Mouse (Mus musculus) lung, adult 2 months (tissue): ENCODE measurements at regions not wholly inside any gene's neighbourhood (a gene's known extent, or its start where the extent isn't known, plus 50 kb on each side); places are given as distances from the start of the nearest gene placed in this dataset.

Experiments used
- DNase-seq: peaks from one replicate; pipeline ENCODE4 v3.0.0; 2022
- H3K4me1 ChIP-seq: fragments of 200-500 bp; 2 replicates; pipeline ENCODE4 v1.6.1; 2011; ENCODE audit warnings: low read length; ENCODE audit not compliant: control insufficient read depth, insufficient read depth
- H3K4me3 ChIP-seq: fragments of 200-500 bp; replicated peaks from 2 replicates; pipeline ENCODE3; 2011; ENCODE audit warnings: low read depth, mild to moderate bottlenecking, control low read depth, low read length; ENCODE audit errors: extremely low read depth
- CTCF ChIP-seq: fragments of 200-500 bp; IDR thresholded peaks from 2 replicates; pipeline ENCODE4 v1.5.1; 2011; ENCODE audit warnings: mild to moderate bottlenecking, low read length, control low read depth; ENCODE audit not compliant: insufficient read depth
- POLR2A ChIP-seq: fragments of 200-500 bp; IDR thresholded peaks from 2 replicates; pipeline ENCODE4 v1.6.1; 2011; ENCODE audit warnings: low read depth, mild to moderate bottlenecking, control low read depth, low read length, borderline replicate concordance; ENCODE audit errors: extremely low read depth
- WGBS: fragments of 180-500 bp; shearing (Covaris S2); methylation state at CpG from one replicate; pipeline ENCODE4 v1.1.7; 2018; 5-methylcytosine and 5-hydroxymethylcytosine counted together

GRCm38 (mm10) chr3:36291971-36292370 is 69.9 kb upstream of the Qrfpr start:
- no peak overlapping the region for H3K4me3 ChIP-seq
- WGBS = 94% methylated on average over 4 of the region's 4 CpGs
- H3K4me1 ChIP-seq = no peaks in the 10 kb centered on the region
- no peak for DNase-seq
- TF ChIP-seq CTCF (no peak), POLR2A (no peak)

- Histone ChIP-seq H3K4me3 (no peak overlapping the region), H3K4me1 (no peaks in the 10 kb centered on the region)
- 51% methylated on average over 5 of the region's 5 CpGs for WGBS
- no peak for DNase-seq
- TF ChIP-seq POLR2A (no peak), CTCF (no peak)
These were observed 62.0 kb upstream of the Qrfpr start for GRCm38 (mm10) chr3:36284066-36284465.

GRCm38 (mm10) chr3:36275502-36275901 is 53.4 kb upstream of the Qrfpr start:
- Histone ChIP-seq H3K4me3 (no peak overlapping the region), H3K4me1 (no peaks in the 10 kb centered on the region)
- WGBS = 57% methylated on average over 1 of the region's 1 CpGs
- DNase-seq = no peak
- no peak for TF ChIP-seq CTCF
- no peak for TF ChIP-seq POLR2A
